Mouse (Mus musculus) hindbrain, embryonic 11.5 days (tissue): ENCODE data around the gene Klhdc7a. TPM values are rescaled to one million over a fixed set of nuclear protein-coding genes. Genes with fewer than 3 reads are reported as not detected.
A peak's percentile ranks its signal among the peaks of the same experiment; 100 is the strongest.

Experiments
- ATAC-seq: fragments of 200-750 bp; cut with Nextera tagmentation; 2 replicates; pipeline ENCODE4 v1.8.0; 2017; ENCODE audit warnings: mild to moderate bottlenecking, moderate TSS enrichment, moderate library complexity; ENCODE audit not compliant: low FRiP score
- DNase-seq: peaks from one replicate; pipeline ENCODE4 v3.0.0-alpha.2; 2015; ENCODE audit warnings: low spot score
- H3K27ac ChIP-seq: fragments of 300-500 bp; sonication (generic); 2 replicates; pipeline ENCODE4 v1.5.1; 2014; ENCODE audit warnings: mild to moderate bottlenecking, low read depth, low read length
- H3K27me3 ChIP-seq: fragments of 300-500 bp; sonication (generic); 2 replicates; pipeline ENCODE4 v1.6.1; 2014; ENCODE audit warnings: mild to moderate bottlenecking, low read length, moderate library complexity, mixed read lengths; ENCODE audit not compliant: control insufficient read depth, insufficient read depth
- H3K36me3 ChIP-seq: fragments of 300-500 bp; sonication (generic); 2 replicates; pipeline ENCODE4 v1.6.1; 2014; ENCODE audit warnings: mild to moderate bottlenecking, low read length, moderate library complexity, mixed read lengths; ENCODE audit not compliant: control insufficient read depth, insufficient read depth
- H3K4me1 ChIP-seq: fragments of 300-500 bp; sonication (generic); replicated peaks from 2 replicates; pipeline ENCODE4 v1.6.1; 2014; ENCODE audit warnings: low read length, mixed read lengths; ENCODE audit not compliant: control insufficient read depth, insufficient read depth
- H3K4me2 ChIP-seq: fragments of 300-500 bp; sonication (generic); replicated peaks from 2 replicates; pipeline ENCODE4 v1.6.1; 2014; ENCODE audit warnings: mild to moderate bottlenecking, low read depth, low read length
- H3K4me3 ChIP-seq: fragments of 300-500 bp; sonication (generic); 2 replicates; pipeline ENCODE4 v1.5.1; 2014; ENCODE audit warnings: low read depth, low read length
- H3K9ac ChIP-seq: fragments of 300-500 bp; sonication (generic); 2 replicates; pipeline ENCODE4 v1.6.1; 2014; ENCODE audit warnings: low read depth, low read length
- H3K9me3 ChIP-seq: fragments of 300-500 bp; sonication (generic); 2 replicates; pipeline ENCODE4 v1.6.1; 2016; ENCODE audit warnings: low read length; ENCODE audit not compliant: control insufficient read depth
- WGBS: fragments of 180-500 bp; shearing (Covaris S2); extraction: QIAGEN DNeasy Blood & Tissue Kit; methylation state at CpG from one replicate; pipeline ENCODE4 v1.1.7; 2014; 5-methylcytosine and 5-hydroxymethylcytosine counted together
- polyA plus RNA-seq: library from polyadenylated mRNA; unstranded; fragments of >200 nt; fragmentation: Nextera tagmentation; extraction: Ambion mirVana; gene quantifications from 2 replicates; pipeline ENCODE4 v1.2.1, GENCODE M21; 2014

Klhdc7a gene
- 0.29 and 0.46 TPM in 2 replicates for polyA plus RNA-seq

DNA sequence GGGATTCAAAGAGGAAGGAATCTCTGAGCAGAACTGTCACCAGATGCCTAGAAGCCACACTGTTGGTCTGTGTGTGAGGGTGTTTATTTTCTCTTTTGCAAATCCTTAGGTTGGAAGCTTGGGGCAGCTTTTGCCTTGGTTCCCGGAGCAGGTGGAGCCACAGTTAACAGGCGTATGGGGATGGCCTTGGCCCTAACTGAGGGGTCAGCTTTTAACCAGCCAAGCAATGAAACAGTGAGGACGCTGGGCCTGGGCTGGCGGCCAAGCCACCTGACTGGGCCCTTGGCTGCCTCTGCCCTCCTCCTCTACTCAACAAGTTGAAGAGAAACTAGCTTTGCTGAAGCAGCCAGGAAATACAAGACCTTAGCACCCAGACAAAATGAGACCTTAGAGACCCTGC lies at the start of gene Klhdc7a:
TSS of gene Klhdc7a (minus strand) at position 105 of the 400 bp plus-strand sequence.
- ATAC-seq (no peak), DNase-seq (no peak)
- Histone ChIP-seq H3K27me3 (no peaks in the 10 kb centered on the region), H3K4me1 (no peaks in the 10 kb centered on the region; the same call in 1 of the 2 replicates), H3K9ac (no peak within 1 kb of the TSS), H3K9me3 (no peaks in the 10 kb centered on the region), H3K36me3 (no peaks in the 10 kb centered on the region), H3K27ac (no peak within 1 kb of the TSS), H3K4me2 (no peak within 1 kb of the TSS), H3K4me3 (no peak within 1 kb of the TSS)
- 36% methylated on average over 4 of the region's 4 CpGs for WGBS

GRCm38 (mm10) chr4:140015916-140016315 lies 48.1 kb upstream of the Klhdc7a start:
- Histone ChIP-seq H3K27ac (no peak overlapping the region), H3K9ac (no peak overlapping the region), H3K4me2 (no peak overlapping the region), H3K36me3 (no peaks in the 10 kb centered on the region), H3K4me1 (no peaks in the 10 kb centered on the region), H3K9me3 (no peaks in the 10 kb centered on the region), H3K4me3 (no peak overlapping the region), H3K27me3 (no peaks in the 10 kb centered on the region)
- ATAC-seq (no peak), DNase-seq (no peak)
- WGBS, result 66% methylated on average over 7 of the region's 7 CpGs

GRCm38 (mm10) chr4:140010728-140011470 lies 43.1 kb upstream of the Klhdc7a start:
- Histone ChIP-seq H3K4me3 (no peak overlapping the region), H3K9me3 (no peaks in the 10 kb centered on the region), H3K27me3 (no peaks in the 10 kb centered on the region), H3K36me3 (no peaks in the 10 kb centered on the region), H3K4me1 (no peaks in the 10 kb centered on the region), H3K27ac (no peak overlapping the region), H3K4me2 (no peak overlapping the region), H3K9ac (no peak overlapping the region)
- DNase-seq (peak; percentile 48), ATAC-seq (no peak)
- 60% methylated on average over 11 of the region's 11 CpGs for WGBS

- Histone ChIP-seq H3K9ac (no peak overlapping the region), H3K27me3 (peaks cover 6% of the 10 kb centered on the region; the same call in 1 of the 2 replicates), H3K4me1 (peaks cover 8% of the 10 kb centered on the region), H3K36me3 (no peaks in the 10 kb centered on the region), H3K27ac (no peak overlapping the region), H3K9me3 (no peaks in the 10 kb centered on the region), H3K4me2 (peak overlapping the region; percentile 31; the same call in 1 of the 2 replicates), H3K4me3 (no peak overlapping the region)
- 21% methylated on average over 5 of the region's 5 CpGs for WGBS
- ATAC-seq (no peak), DNase-seq (no peak)
Observed at GRCm38 (mm10) chr4:140004932-140005331, 37.1 kb upstream of the Klhdc7a start.

DNA sequence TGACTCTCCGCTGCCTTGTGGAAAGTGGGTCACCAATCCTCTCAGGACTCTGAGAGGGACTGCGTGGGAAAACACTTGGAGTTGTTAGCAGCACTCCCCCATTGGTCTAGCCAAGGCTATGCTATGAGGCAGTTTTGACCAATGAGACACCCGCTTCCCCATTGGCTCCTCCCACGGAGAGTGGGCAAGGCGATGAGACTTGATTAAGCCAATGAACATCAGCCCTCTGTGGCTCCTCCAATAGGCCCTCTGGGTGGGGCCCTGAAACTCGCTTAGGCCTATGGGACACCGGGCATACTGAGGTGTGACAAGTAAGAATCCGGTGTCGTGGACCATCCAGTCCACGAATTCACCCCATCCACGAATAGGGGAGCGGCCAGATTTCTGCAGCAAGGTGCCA lies 36.3 kb upstream of the Klhdc7a start:
- Histone ChIP-seq H3K4me3 (0 out of 2 replicates have a peak overlapping the region, but pooled peaks have one; percentile 2), H3K4me1 (peaks cover 8% of the 10 kb centered on the region), H3K9ac (no peak overlapping the region), H3K36me3 (no peaks in the 10 kb centered on the region), H3K27me3 (peaks cover 6% of the 10 kb centered on the region; the same call in 1 of the 2 replicates), H3K4me2 (peak overlapping the region; percentile 31), H3K9me3 (no peaks in the 10 kb centered on the region), H3K27ac (no peak overlapping the region)
- peak; percentile 47 for DNase-seq
- 13% methylated on average over 12 of the region's 12 CpGs for WGBS
- peak; percentile 59; the same call in 1 of the 2 replicates for ATAC-seq

- Histone ChIP-seq H3K9ac (no peak overlapping the region), H3K9me3 (no peaks in the 10 kb centered on the region), H3K4me2 (no peak overlapping the region), H3K27ac (no peak overlapping the region), H3K36me3 (no peaks in the 10 kb centered on the region), H3K4me1 (peaks cover 8% of the 10 kb centered on the region), H3K27me3 (peaks cover 6% of the 10 kb centered on the region; the same call in 1 of the 2 replicates), H3K4me3 (no peak overlapping the region)
- WGBS, result 10% methylated on average over 12 of the region's 12 CpGs
- DNase-seq, result no peak
- ATAC-seq, result no peak
Observed at GRCm38 (mm10) chr4:140002069-140002468, 34.2 kb upstream of the Klhdc7a start.

DNA sequence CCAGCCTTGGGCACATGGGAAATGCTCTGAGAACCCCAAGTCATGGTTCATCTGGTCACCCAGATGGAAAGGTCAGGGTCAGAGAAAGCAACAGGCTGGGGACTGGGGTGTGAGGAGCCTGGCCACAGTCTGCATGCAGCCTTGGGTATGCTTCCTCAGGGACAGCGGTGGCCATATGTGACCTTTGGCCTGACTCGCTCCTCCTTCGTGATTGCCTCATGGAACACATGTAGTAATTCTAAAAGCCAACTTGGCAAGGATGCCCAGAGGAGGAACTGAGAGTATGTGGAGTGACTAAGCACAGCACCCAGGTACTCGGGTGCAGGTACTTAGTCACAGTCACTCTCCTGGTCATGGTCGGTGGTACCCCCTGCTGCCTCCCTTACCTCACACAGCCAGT lies 33.1 kb upstream of the Klhdc7a start:
- H3K27ac ChIP-seq, result no peak overlapping the region
- no peaks in the 10 kb centered on the region for H3K9me3 ChIP-seq
- no peak overlapping the region for H3K4me3 ChIP-seq
- no peak for DNase-seq
- H3K27me3 ChIP-seq, result peaks cover 6% of the 10 kb centered on the region; the same call in 1 of the 2 replicates
- no peak for ATAC-seq
- H3K4me1 ChIP-seq, result peaks cover 8% of the 10 kb centered on the region
- H3K4me2 ChIP-seq, result no peak overlapping the region
- no peaks in the 10 kb centered on the region for H3K36me3 ChIP-seq
- no peak overlapping the region for H3K9ac ChIP-seq
- 70% methylated on average over 5 of the region's 5 CpGs for WGBS

DNA sequence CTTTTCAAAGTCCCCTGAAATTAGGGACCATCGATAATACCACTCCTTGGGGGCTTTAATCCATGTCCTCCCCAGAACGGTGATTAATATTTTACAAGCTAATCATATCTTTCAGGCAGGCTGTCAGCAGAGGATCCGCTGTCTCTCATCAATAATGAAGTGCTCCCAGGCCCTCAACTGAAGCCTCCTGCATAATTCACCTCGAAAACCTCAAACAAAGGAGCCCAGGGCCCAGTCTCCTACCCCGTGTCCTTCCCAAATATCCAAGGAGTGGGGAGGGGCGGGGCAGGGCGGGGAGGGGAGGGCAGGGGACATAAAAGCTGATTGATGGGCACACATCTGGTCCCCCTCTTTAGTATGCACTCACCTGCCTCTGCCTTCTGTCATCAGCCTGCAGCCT lies 31.2 kb upstream of the Klhdc7a start:
- Histone ChIP-seq H3K27ac (no peak overlapping the region), H3K9me3 (no peaks in the 10 kb centered on the region), H3K4me1 (peaks cover 8% of the 10 kb centered on the region), H3K9ac (no peak overlapping the region), H3K4me2 (no peak overlapping the region), H3K4me3 (no peak overlapping the region), H3K36me3 (no peaks in the 10 kb centered on the region), H3K27me3 (peaks cover 6% of the 10 kb centered on the region; the same call in 1 of the 2 replicates)
- WGBS, result 45% methylated on average over 7 of the region's 7 CpGs
- peak; percentile 42; the same call in 1 of the 2 replicates for ATAC-seq
- DNase-seq, result no peak

- DNase-seq (no peak), ATAC-seq (no peak)
- H3K9me3 ChIP-seq, result no peaks in the 10 kb centered on the region
- H3K27ac ChIP-seq, result no peak overlapping the region
- H3K9ac ChIP-seq, result no peak overlapping the region
- H3K4me1 ChIP-seq, result peaks cover 4% of the 10 kb centered on the region
- H3K4me3 ChIP-seq, result no peak overlapping the region
- H3K4me2 ChIP-seq, result no peak overlapping the region
- no peaks in the 10 kb centered on the region for H3K36me3 ChIP-seq
- 65% methylated on average over 8 of the region's 8 CpGs for WGBS
- H3K27me3 ChIP-seq, result no peaks in the 10 kb centered on the region; the same call in 1 of the 2 replicates
Observed at GRCm38 (mm10) chr4:139995659-139996058, 27.8 kb upstream of the Klhdc7a start.
